18 mouse cellular contexts compared by ENCODE assay signal in genomic region chr2:132750726-132751125, GRCm38 (mm10). TPM values are rescaled to one million over a fixed set of nuclear protein-coding genes. Genes with fewer than 3 reads are reported as not detected.
DNase-seq lines count a peak whose midpoint lies in the region; ATAC-seq lines count a peak whose summit lies in the region.
"Had no signal": no experiment of that assay in that cellular context is flagged by ENCODE, and none has a peak within 500 bp of the region (broad histone marks: within the 10 kb centered on the region; RNA-seq: fewer than 3 reads in every experiment).

No protein-coding gene starts in this region.

- no peak overlapping the region for H3K4me2 ChIP-seq in forebrain, embryonic 16.5 days (ENCODE audit: low read length)
- H3K4me2 ChIP-seq: heart, embryonic 11.5 days; midbrain, embryonic 15.5 days; neural tube, embryonic 12.5 days had no signal

- peaks cover 23% of the 10 kb centered on the region for H3K4me1 ChIP-seq in forebrain, embryonic 10.5 days
- peaks cover 17% of the 10 kb centered on the region for H3K4me1 ChIP-seq in forebrain, embryonic 16.5 days (replicated peaks; ENCODE audit: control insufficient read depth, insufficient read depth, low read length)
- H3K4me1 ChIP-seq: neural tube, embryonic 12.5 days had no signal

- no peaks in the 10 kb centered on the region for H3K9me3 ChIP-seq in forebrain, embryonic 10.5 days
- H3K9me3 ChIP-seq in forebrain, embryonic 16.5 days (ENCODE audit: control insufficient read depth, low read length), result no peaks in the 10 kb centered on the region
- H3K9me3 ChIP-seq: hindbrain, embryonic 10.5 days; midbrain, embryonic 15.5 days; neural tube, embryonic 12.5 days had no signal

- no peak overlapping the region for H3K4me3 ChIP-seq in forebrain, embryonic 10.5 days
- H3K4me3 ChIP-seq in forebrain, embryonic 16.5 days (replicated peaks; ENCODE audit: low read length), result no peak overlapping the region
- H3K4me3 ChIP-seq: hindbrain, embryonic 10.5 days; midbrain, embryonic 15.5 days; neural tube, embryonic 12.5 days had no signal

- no peak for DNase-seq in forebrain, embryonic 10.5 days (ENCODE audit: extremely low spot score, low spot score)
- DNase-seq in cerebellum, adult 8-10 months, result peak; percentile 62
- DNase-seq in cerebellum, postnatal 36 days, result peak; percentile 50 to 63
- DNase-seq in frontal cortex, postnatal 36 days (ENCODE audit: low spot score in 2 of 2), result no peak
- DNase-seq in thymus, postnatal 0 days (ENCODE audit: low spot score), result no peak
- DNase-seq in heart, adult 18-20 months, result no peak
- DNase-seq: kidney, postnatal 25 days; right cerebral cortex, postnatal 4 days; thymus, postnatal 36 days had no signal

- H3K9ac ChIP-seq in forebrain, embryonic 16.5 days (replicated peaks; ENCODE audit: low read depth, low read length), result no peak overlapping the region
- H3K9ac ChIP-seq: midbrain, embryonic 15.5 days; neural tube, embryonic 12.5 days had no signal

- peaks cover 4% of the 10 kb centered on the region; the same call in 1 of the 2 replicates for H3K36me3 ChIP-seq in forebrain, embryonic 10.5 days (replicated peaks)
- no peaks in the 10 kb centered on the region for H3K36me3 ChIP-seq in forebrain, embryonic 16.5 days (ENCODE audit: control insufficient read depth, insufficient read depth)
- H3K36me3 ChIP-seq: midbrain, embryonic 15.5 days; neural tube, embryonic 12.5 days had no signal

- H3K27me3 ChIP-seq in forebrain, embryonic 10.5 days (ENCODE audit: poor library complexity, severe bottlenecking), result no peaks in the 10 kb centered on the region
- no peaks in the 10 kb centered on the region for H3K27me3 ChIP-seq in forebrain, embryonic 16.5 days (replicated peaks; ENCODE audit: control insufficient read depth, insufficient read depth, low read length)
- H3K27me3 ChIP-seq: midbrain, embryonic 15.5 days; neural tube, embryonic 12.5 days had no signal

- peak overlapping the region; percentile 44; the same call in 1 of the 2 replicates for H3K27ac ChIP-seq in forebrain, embryonic 10.5 days
- H3K27ac ChIP-seq in forebrain, embryonic 16.5 days (ENCODE audit: low read length), result no peak overlapping the region
- H3K27ac ChIP-seq: hindbrain, embryonic 10.5 days; macrophage; neural tube, embryonic 12.5 days had no signal

- no peak for ATAC-seq in forebrain, embryonic 16.5 days
- ATAC-seq: intestine, postnatal 0 days; lung, postnatal 0 days had no signal

RNA-seq across cellular contexts. Expression of gene Chgb, which starts 30.4 kb away (rescaled TPM):
- polyA plus RNA-seq in forebrain, embryonic 10.5 days (2016; fragmentation: Nextera tagmentation; extraction: Ambion mirVana), result 0.91 and 1.9 TPM in 2 replicates
- polyA plus RNA-seq in forebrain, embryonic 16.5 days (2015; fragmentation: Nextera tagmentation; extraction: Ambion mirVana), result 40.6 and 48.8 TPM in 2 replicates
- 0.18 and 0.19 TPM in 2 replicates for polyA plus RNA-seq in thymus, postnatal 0 days (2015; fragmentation: Nextera tagmentation; extraction: Ambion mirVana)
- under 1 TPM; 0.44 to 0.50 TPM for total RNA-seq in heart, adult 18-20 months (2021)
- total RNA-seq: liver, adult 2 months had no signal

Comparison
In these comparisons a context has a peak if more than half of its experiments do, and no peak if none do; other contexts are left out.
1. RNA of gene Chgb, which starts 30.4 kb away (polyA plus RNA-seq): 40.6 to 48.8 TPM in forebrain, embryonic 16.5 days; 0.91 to 1.9 TPM in forebrain, embryonic 10.5 days and 0.18 to 0.19 TPM in thymus, postnatal 0 days; every median in the first group is over 10 times any median in the second.
2. DNase-seq: peak in cerebellum, adult 8-10 months (single experiment) and cerebellum, postnatal 36 days (2 of 2); none in forebrain, embryonic 10.5 days (single experiment), frontal cortex, postnatal 36 days (0 of 2), thymus, postnatal 0 days (single experiment) and heart, adult 18-20 months (0 of 2).